Mouse (Mus musculus): ENCODE measurements at regions not wholly inside any gene's neighbourhood (a gene's known extent, or its start where the extent isn't known, plus 50 kb on each side); places are given as distances from the start of the nearest gene placed in this dataset.
A peak's percentile ranks its signal among the peaks of the same experiment; 100 is the strongest.

DNA sequence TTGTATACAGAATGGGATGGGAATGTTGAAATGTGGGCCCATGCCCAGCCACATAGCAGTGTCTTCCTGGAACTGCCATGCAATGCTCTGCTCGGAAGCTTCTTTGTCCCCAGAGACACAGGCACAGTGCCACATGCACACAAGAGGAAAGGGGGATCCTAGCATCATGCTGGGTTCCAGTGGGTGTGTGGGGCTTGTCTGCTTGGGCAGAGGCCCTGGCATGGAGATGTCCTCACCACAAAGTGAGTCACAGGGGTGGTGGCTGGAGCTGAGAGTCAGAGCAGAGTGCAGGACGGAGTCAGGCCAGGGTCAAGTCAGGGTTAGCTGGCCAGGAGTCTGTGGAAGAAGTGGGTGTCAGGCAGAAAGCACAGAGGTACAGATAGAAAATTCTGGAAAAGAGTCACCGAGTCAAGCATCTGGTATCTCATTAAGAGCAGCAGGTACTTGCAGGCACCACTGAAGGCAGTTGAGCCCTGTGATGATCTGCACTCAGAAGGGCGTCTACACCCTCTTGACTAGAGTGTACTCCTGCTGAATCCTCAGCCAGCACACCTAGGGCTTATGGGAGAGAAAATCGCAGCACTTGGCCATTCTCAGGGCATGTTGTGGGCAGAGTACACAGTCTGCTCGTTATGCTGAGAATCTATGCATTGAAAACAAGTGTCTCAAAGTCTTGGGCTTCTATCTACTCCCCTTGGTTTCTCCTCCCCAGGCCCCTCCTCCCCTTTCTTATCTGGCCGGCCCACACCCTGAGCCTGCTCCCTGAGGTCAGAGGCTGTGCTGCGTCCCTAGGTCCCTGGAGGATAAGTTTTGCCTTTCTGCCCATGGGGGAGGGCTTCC, 85.3 kb downstream of the Ackr3 start:
- peak; percentile 47 for DNase-seq (ENCODE audit: low spot score)

DNA sequence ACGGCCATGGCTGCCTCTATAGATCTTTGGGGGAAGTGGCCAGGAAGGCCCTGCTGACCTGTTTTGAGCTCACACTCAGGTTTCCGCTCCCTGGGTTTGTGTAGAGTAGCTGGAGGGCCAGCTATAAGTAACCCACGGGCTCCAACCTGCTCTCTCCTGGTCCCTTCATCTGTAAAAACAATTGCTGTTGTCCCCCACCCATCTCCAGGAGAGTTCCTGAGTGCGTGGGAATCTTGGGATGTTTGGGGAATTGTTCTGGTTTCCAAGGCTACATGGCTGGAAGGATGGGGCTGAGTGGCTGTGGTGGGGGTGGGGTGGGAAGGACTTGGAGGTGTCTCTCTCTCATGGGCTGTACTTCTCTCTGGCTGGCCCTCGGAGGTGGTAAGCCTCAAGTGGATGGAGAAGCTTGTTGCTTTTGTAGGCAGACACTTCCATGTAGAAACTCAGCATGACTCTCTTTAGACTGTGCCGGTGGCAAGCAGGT, 86.0 kb downstream of the Ackr3 start:
- no peak for DNase-seq (ENCODE audit: low spot score)

DNA sequence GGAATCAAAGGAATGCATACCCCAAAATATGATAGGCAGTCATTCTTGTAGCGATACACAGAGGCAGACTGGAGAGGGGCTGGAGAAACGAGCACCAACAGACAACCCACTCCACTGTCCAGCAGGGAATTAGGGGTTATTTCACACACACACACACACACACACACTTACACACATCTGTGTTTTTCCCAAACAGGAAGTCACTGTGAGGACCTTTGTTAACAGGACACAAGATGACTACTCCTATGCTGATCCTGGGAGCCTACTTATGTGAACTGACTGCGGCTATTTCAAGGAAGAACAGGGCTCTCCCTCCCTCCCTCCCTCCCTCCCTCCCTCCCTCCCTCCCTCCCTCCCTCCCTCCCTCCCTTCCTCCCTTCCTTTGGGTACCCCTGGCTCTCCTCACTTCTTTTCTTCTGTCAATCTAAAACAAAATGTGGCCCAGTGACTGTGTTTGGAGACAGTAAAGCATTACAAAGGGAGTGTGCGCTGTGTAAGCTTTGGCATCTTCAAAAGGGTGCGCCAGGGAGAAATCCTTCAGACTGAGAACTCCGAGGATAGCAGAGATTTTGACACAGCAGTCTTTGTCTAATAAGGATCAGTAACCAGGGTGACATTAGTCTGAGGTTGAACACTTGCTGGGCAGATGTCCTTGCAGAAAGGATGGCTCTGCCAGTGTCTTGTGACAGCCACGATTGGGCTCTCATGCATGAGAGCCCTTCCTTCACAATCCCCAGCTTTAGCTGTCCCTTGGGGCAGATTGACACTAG, 86.8 kb downstream of the Ackr3 start:
- DNase-seq (ENCODE audit: low spot score) = no peak

DNA sequence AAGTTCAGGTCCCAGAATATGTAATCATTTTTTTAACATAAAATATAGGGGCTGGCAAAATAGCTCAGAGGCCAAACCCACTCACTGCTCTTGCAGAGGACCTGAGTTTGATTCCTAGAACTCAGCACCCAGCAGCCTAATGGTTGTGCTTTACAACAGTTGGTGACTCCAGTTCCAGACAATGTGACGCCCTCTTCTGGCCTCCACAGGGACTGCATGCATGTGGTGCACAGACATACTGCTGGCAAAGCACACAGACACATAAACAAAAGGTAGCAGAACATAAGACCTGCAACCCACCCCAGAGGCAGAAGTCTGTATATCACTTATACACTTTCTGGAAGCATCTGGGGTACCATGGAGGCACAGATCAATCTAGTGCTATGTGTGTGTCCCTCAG, 87.5 kb downstream of the Ackr3 start:
- DNase-seq (ENCODE audit: low spot score) = no peak

DNA sequence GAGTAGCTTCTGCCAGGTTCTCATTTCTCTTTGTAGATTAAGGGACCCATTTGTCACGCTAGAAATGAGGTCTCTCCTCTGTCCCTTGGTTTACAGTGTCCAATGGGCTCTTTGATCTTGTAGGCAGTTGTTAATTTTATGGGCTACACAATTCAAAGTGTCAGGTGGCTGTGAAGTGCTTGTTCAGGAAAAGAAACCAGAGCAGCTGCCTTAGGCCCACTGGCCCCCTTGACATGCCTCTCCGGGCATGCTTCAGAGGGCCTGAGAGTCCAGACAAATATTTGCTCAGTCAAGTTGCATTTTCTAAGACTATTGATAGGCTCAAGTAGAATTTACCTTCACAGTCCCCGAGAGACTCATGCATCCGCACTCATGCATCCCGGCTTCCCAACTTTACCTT, 94.0 kb downstream of the Ackr3 start:
- DNase-seq (ENCODE audit: low spot score) = no peak

DNA sequence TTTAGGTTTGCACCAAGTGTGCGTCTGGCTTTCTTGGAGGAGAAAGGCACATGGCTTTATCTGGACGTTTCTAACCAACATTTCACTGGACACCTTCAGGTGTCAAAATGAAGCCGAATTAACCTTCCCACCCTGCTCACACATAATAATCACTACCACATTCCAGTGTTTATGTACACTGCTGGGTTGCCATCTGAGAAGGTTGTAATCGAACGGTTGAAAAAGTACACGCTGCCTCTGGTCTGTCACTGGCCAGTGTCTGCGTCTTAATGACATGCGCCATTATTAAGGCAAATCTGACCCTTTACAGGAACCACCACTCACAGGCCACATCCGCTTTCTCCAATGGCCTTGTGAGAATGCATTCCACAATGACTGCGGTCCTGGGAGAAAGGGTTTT, 96.4 kb downstream of the Ackr3 start:
- no peak for DNase-seq (ENCODE audit: low spot score)

DNA sequence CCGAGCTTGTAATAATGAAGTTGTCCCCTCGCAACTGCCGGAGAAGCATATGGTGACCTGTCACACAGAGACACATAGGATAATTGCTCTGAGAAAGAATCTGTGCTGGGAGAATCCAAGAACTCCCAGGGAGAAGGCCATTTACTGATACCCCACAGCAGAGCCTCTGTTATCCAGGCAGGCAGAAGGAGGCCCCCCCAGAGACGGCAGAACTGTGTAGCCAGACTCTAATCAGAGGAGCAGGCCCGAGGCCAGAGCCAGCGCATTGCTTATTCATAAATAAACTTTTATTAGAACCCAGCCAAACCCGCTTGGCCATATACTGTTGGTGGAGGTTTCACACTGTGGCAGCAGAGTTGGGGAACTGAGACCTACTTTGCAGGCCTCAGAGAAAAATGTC, 100.6 kb downstream of the Ackr3 start:
- no peak for DNase-seq (ENCODE audit: low spot score)

DNA sequence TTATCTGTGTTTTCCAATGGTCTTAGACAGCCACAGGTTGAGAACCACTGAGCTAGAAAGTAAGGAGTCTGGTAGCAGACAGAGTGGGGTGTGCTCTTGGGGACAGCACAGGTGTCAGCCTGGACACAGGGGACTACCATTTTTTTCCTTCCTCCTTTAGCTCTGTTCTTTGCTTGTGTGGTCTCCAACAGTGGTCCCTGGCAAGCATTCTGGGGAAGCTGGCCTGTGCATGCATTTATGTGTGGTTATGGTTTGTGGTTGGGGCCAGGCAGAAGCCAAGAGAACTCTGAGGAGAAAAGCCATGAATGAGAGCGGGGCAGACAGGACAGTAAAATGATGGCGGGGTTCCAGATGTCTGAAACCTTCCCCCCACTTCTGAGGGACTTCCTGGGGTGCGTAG, 107.2 kb downstream of the Ackr3 start:
- DNase-seq (ENCODE audit: low spot score) = no peak

DNA sequence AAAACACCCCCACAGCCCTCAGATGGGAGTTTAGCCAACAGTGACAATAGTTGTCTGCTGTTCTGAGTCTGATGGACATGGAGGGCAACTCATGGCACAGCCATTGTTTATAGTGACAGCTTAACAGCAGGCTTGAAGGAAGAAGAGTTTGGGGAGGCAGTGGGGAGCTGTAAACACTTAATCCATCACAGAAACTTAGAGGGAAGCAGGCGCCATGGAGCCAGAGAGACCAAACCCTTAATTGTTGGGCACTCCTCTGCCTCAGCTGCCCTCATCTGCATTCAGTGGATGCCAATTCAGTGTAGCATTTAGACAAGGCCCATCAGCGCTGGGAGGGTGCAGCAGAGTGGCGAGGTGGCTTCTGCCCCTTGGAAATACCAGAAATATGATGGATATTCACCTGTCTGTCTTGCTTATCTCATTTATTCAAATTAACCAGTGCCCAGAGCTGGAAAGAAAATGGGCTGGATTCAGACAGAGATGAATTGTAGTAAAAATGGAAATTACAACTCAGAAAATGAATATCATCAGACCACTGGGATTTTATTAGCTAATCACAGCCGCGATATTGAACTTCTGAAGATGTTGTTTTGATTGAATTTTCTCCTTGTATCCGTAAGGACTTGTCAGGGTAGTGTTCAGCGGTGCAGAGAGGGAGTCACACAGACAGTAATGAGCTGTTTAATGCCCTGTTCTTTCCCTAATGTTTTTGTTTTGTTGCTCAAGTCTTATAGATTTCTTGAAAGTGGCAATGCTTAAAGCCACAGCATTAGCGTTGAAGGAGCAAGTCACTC, 108.1 kb downstream of the Ackr3 start:
- DNase-seq (ENCODE audit: low spot score) = no peak

DNA sequence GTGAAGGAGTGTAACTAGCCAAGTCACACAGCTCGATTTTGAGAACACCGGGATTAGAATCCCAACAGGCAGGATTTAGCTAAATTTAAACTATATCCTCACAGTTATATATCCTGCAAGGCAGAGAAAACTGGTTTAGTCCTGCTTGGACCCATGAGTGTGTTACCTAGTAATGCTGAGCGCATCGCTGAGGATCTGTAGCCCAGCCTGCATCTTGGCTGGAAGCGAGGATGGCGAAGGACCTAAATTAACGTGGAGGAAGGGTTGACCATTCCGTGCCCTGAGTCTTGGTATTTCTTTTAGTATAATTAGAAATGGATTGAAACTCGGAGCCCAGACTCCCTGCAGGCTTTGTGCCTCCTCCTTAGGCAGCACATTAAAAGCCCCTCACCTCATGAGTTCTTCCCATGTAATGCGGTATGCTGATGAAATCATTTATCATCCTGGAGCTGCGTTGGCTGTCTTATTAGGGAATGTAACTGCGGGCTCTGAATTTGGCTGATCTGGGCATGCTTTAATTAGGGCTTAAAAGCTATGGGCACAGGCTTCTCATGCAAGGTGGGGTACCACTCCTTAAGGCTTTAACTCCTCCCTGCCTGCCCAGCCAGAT, 110.1 kb downstream of the Ackr3 start:
- DNase-seq (ENCODE audit: low spot score) = no peak

DNA sequence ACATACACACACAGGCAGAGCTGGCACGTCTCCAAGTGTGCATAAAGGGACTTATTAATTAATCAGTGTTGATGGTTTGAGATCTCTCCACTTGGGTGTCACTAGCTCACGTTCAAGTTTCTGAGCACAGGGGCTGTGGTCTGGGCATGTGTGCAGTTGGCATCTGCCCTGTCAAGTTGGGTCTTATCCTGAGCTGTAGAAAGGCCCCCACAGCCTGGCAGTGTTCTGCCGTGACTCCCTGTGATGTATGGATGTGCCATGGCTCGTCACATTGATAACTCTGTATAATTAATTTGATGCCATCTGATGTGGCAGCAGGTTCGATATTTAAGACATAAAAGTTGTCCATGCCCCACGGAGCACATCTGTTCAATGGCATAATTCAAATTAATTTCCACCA, 114.1 kb downstream of the Ackr3 start:
- DNase-seq (ENCODE audit: low spot score) = no peak

DNA sequence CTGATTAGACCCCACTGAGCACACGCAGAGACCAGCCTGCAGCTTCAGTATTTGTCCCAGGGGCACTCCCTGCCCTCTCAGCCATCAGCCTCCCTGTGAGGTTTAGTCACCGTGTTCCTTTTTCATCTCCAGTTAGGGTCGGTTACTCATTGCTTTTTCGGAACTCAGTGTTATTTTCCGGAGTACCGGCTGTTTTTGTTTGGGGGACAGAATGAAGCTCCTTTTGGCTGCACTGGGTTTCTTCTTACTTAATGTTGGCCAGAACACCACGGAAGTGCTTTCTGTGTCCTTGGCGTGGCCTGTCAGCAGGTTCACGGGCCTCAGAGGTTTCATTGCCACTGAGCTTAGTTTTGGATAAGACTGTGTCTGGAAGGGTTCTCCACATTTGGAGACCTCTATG, 114.7 kb downstream of the Ackr3 start:
- no peak for DNase-seq (ENCODE audit: low spot score)

DNA sequence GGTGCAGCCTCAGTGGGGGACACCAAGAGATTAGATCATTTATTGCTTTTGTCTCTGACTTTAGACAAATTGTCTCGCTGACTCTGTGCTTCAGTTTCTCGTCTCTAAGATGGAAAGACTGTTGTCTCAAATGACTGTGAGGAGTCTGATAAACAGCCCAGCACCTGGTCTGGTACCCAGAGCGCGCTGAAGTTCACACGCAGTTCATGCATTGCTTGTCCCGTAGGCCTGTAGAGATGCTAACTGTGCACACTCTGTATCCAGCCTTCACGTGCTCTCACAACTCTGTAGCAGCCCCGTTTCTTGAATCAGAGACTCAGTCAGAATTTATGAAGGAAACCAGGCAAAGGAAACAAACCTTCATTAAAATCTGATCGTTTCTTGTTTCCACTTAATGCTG, 116.7 kb downstream of the Ackr3 start:
- no peak for DNase-seq (ENCODE audit: low spot score)

DNA sequence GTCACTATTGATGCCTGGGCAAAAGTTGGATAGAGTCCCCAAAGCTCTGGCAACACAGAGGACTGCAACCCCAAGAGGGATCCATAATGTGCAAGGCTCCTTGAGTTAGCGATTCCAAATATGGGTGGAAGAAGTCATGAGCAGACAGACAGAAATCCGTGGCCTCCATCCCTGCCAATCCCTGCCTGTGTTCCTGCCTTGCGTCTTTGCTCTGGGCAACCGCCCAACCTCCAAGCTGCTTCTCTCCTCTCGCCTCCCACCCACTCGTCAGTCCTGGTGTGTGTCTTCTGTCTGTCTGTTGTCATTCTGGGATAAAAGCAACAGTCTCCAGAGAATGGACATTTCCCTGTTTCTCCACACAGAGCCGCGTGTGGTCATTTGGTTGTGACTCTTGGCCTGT, 117.7 kb downstream of the Ackr3 start:
- DNase-seq (ENCODE audit: low spot score) = no peak

DNA sequence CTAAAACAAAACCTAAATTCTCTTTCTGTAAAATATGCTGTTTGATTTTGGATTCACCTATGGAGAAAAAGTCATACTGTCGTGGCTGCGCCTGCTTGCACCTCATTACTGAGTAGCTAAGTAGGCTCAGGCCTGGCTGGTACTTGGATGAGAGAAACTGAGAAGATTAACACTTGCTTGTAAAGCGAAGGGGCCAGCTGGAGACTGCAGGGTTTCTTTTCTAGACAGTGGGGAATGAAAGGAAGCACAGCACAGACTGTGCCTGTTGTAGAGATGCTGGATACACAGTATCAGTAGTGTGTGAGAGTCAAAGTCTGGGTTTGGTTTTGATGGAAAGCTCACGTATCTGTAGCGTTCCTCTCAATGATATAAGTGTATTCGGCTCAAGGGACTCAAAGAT, 123.5 kb downstream of the Ackr3 start:
- no peak for DNase-seq (ENCODE audit: low spot score)

DNA sequence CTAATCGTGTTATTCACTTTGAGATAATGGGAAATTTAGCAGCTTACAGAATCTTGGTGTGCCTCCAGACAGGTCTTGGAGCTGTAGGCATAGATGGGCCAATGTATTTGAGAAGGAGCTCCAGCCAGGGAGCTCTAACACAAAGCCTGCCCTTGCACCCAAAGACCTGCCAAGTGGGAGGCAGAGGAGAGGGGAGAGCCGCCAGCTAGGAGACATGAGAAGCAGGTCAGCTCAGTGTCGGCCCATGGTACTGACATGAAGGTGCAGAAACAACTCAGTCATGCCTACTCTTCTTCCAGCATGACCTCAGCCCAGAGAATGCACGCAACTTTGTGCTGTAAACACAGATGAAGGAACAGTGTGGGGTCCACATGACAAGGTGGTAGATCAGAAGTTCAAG, 128.8 kb downstream of the Ackr3 start:
- DNase-seq (ENCODE audit: low spot score) = no peak

DNA sequence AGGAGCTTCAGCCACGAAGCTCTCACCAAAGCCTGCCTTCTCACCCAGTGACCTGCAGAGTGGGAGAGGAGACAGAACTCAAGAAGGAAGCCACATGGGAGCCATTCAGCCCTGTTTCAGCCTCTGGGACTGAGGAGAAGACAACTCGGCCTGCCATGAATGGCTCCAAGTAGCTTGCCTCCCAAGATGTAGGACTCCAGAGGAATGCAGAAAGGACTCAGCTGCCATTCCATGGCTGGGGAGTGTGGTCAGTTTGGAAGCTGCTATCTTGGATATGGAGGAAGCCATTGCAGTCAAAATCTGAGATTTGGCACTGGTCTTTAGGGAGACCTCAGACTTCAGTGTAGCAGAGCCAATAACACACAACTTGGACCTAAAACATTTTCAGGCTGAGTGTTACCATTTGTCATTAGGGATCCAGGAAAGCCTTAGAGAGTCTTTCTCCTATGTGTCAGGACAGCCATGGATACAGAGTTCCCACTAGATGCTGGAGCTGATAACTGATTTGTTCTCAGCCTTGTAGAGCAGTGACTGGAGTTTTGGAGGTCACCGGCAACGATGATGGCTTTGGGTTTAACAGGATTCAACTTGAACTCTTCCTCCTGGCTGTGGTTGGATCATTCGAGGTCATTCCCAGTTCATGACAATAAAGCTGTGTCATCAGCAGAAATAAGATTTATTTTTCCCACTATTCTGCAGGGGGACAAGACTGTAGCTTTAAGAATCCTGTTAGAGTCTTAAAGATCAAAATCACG, 130.1 kb downstream of the Ackr3 start:
- DNase-seq (ENCODE audit: low spot score) = peak; percentile 40

DNA sequence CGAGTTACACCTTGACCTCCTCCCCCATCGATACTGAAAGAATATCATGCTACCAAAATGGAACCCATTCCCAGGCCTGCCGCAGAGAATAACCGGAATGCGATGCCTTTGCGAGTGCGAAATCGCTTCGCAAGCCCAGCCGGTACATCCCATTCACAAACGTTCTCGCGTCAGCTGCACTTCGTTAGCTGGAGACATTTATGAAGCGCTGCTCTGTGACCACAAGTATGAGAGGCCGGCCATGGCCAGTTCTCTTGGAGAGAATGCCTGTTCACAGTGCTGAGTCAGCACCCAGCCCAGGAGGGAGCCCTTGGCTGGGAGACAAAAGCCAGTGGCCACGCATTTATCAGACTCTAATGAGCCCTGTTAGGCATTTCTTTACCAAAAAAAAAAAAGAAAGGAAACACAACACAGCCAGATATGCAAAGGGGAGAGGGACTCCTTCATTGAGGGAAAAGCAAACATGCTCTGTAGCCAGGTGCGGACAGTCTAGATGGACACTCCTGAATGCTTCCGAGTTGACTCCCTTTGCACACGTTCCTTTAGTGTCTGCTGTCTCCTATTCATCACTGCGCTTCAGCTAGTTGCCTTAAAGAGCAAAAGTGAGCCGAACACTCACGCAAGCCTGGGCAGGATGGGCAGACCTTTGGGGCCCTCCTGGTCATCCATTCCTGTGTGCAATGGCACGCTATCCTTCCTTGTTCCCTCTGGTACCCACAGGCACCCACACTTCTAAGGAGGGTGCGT, 131.4 kb downstream of the Ackr3 start:
- DNase-seq (ENCODE audit: low spot score) = peak; percentile 70

DNA sequence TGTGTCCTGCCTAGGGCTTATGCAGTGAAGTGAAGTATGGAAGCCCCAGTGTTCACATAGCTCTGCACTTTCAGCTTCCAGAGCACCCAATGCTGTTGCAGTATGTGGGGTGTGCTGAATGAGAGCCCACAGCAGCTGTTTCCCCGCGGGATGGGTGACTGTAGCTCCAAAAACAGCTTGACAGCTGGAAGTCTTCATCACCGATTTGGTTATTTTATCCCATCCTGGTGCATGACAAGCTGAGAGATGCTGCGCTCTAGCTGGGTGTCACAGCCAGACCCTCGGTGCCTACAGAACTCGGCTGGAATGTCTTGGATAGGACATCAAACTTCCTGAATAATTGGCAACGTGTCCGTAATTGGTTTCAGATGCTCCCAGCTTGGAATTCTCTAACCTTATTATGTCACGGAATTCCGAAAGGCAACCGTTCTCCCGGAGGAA, 134.1 kb downstream of the Ackr3 start:
- no peak for DNase-seq (ENCODE audit: low spot score)

DNA sequence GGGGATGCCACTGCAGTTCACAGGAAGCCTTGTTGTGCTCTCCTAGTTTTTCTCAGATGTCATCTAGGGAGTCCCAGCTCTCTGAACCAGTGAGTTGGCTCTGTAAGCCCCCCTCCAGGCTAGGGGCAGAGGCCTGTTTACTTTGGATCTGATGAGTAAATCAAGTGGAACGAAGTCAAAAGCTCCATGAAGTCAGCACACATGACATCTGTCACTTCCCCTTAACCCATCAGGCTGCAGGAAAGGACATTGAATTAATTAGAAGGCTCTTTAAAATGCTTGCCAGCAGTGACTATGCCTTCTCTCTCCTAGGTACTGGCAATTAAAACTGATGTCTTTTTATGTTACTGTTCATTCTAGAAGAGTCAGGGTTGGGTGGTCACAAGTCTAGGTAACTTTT, 138.6 kb downstream of the Ackr3 start:
- no peak for DNase-seq (ENCODE audit: low spot score)

DNA sequence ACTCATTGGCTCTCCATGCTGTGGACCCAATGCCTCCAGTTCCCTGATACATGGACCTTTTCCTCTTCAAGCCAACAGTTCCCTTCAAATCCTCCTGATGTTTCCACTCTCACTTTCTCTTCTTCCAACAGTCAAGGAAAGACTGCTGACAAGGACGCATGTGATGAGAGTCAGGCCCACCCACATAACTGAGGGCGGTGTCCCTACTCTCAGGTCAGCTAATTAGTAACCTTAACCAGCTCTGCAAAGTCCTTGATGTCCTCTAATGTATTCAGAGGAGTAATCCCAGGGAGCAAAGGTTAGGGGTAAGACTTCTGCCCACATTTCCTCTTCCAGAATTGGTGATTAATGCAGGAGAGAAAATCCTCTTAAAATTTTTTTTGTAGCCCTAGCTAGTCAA, 139.7 kb downstream of the Ackr3 start:
- no peak for DNase-seq (ENCODE audit: low spot score)

All from urinary bladder, postnatal 14 days (tissue).